Mouse (Mus musculus) thymus, adult 18-20 months (tissue): ENCODE measurements around the gene Vat1l.
A peak's percentile ranks its signal among the peaks of the same experiment; 100 is the strongest.

Experiments
- DNase-seq, 2 experiments: peaks; one replicate each; pipeline ENCODE4 v3.0.0; 2022; ENCODE audit warnings: mixed read lengths in 2 of 2

Vat1l gene

DNA sequence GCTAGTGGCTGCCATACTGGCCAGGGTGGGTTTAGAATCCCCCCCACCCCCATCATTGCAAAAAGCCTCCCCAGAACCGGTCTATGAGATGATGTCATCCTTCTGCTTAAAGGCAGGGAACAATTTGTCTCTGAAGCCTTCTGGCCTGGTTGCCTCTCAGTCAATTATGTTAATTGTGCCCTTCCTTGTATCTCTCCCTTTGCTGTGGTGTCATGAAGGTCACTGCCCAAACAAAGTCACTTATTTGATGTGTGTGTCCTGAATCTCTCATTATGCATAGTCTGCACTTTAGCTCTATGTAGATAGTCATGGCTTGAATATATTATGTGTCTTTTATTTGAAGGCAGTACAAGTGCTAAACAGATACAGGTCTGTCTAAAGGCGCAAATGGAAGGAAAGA lies 92.8 kb downstream of the Vat1l start:
- DNase-seq, result no peak

DNA sequence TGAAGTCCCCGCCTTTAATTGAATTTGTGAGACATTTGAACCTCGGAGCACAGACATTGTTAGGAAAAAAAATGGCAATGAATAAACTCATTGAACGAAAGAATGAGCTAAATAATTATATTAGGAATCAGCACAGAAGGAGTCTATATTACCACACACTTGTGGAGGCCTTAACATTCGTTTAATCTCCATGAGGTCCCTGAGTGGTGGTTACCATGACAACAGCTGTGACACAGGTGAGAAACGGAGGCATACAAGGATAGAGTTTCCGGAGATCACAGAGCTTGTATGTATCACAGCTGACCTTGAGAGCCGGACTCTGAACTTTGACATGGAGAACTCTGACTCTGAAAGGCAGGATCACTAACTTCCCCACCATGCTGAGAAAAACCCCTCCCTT lies 94.7 kb downstream of the Vat1l start:
- DNase-seq, result no peak

DNA sequence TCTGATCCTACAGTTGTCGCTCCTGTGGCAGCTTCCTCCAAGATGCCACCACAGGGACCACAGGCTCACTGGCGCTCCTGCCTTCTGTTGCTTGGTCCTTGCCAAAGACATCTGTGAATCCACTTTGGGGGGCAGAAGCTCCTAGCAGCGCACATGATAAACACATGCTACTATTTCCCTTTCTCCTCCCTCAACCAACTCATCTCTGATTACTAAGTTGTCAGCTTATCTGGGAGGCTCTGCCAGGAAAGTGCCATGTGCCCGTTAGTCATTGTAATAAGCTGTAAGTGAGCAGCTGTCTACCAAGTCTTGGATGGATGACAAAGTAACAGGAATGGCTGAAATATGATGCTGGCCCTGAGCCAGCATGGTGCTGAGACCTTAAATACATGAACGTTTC lies 100.9 kb downstream of the Vat1l start:
- no peak for DNase-seq

DNA sequence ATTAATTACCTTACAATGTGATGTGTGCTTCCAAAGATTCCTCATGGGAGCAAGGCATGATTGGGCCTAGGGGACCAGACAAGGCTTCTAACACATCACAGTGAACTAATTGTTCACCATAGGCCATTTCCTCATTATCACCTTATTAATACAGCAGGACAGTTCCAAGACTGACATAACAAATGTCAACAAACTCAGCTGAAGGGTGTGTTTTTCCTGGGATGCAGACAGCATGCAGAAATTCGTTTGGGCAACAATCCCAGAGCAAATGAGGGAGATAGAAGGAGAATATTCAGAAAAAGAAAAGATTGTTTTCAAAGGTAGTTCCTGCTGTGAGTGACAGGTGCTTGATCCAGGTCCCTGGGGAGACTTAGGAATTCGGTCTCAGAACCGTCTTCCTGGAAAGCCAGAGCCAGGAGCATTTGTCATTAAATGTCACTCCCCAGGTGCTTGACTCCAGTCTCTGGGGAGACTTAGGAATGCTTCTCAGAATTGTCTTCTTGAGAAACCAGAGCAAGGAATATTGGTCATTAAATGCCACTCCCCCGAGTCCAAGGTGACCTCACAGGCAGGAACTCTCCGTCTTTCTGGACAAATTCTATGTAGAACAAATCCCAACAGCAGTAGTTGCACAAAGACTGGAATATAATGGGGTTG lies 109.4 kb downstream of the Vat1l start:
- DNase-seq, result no peak

DNA sequence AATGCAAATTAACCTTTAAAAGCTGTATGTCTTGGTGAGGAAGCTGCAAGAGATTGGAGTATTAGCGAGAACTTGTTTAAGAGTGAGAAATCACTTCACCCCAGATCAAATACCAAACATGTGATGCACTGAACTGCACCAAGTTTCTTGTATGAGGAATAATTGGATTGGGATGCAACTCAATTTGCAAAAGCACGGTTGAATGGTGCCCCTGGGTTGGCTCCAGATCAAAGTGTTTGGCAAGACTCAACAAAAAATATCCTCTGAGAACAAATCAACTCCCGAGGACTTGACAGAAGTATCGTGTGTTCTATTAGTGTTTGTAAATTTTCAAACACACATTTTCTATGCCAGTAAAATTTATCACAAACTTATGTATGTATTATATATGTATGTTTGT lies 112.7 kb downstream of the Vat1l start:
- no peak for DNase-seq

DNA sequence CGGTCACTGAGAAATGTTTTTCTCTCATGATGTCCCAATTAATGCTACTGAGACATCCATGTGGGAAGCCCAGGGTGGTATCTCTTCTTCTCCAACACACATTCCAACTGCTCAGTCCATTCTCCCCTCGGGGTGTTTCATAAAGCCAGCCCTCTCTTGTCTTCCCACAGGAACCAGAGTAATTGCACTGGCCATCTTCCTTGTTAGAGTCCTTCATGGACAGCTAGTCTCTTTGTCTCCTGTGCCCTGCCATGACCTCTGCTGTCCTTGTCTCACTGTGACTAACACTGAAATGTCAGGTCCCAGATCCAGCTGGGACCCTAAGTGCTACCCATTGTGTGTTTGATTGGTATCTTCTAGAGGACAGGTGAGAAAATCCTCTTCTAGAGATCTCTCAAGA lies 116.7 kb downstream of the Vat1l start:
- no peak for DNase-seq

DNA sequence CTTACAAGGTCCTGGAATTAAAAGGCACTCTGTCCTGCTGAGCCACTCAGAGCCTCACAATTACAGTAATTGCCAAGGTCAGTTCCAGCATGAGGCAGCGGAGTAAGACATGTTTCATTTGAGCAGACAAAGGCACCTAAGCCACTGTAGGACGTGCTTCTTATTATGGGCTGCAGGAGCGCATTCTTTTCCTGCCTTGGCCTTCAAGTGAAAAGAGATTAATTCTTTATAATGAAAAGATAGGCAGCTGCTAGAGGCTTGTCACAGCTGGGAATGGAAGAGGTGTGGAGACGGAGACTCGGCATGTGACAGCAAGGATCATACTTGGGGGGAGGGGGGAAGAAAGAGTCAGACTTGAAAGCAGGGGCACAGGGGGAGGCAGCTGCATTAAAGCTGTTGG lies 126.5 kb downstream of the Vat1l start:
- DNase-seq, result no peak

DNA sequence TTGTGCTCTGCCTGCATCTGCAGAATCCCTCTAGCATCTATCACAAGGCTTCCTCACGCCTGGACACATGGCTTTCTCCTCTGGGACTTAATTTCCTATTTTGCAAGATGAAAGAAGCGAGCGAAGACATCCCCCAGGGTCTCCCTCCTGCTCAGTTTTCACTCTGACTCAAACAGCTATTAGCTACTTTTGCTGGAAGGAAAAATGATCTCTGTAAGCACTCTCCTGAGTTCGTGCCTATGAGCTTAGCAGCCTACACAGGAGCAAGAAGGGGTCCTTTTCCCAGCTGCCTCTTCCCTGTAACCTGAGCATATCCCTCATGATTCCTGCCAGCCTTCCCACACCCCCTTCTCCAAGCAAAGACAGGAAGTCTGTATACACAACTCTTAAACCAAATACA lies 127.5 kb downstream of the Vat1l start:
- no peak for DNase-seq

DNA sequence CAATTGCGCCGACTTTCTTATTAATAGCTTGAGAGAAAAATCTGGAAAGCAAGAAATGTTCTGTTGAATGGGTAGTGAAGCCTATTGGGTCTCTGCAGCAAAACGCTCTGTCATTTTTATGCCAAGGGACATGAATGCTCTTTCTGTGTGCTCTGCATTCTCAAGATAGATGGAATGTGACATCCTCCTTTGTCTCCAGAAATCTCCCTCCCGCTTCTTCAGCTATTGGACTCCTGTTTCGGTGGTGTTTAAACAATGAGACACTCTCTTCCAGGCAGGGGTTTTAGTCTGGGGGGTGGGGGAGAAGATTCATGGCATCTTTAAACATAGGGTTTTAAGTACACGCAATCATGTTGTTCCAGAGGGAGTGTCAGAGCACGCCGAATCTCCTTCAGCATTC lies 130.3 kb downstream of the Vat1l start:
- DNase-seq, result no peak

DNA sequence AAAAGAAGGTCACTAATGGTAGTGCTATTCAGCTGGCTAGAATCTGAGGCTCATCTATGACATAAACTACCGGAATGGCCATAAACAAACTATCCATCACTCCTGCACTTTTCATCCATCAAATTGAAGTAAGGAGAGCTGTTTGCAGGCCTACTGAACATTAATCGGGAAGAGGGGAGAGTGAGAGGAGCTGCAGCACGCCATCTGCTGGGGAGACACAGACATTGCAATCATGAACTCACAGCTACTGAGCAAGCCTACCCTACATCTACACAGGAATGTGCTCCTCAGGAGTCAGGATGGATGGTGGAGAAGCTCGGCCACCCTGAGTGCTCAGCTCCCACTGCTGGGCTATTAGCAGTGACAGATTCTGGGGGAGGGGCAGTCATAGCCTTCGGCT lies 136.9 kb downstream of the Vat1l start:
- DNase-seq, result no peak

DNA sequence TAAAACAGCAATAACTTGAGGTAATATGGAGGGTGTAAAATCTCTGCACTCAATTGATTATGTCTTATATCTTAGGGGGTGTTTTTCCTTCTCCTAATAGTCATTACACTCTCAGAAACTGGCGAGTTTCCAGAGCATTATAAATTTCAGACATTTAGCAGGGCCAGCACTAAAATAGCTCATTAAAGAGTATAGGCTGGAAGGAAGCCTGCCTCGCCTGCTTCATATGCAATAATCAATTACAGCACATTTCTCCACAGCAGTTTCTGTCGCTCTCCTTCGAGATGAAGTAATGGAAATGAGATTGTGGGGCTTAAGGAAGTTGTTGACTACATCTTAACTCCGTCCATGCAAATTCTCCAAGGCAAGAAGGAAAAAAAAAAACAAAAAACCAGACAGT lies 139.4 kb downstream of the Vat1l start:
- no peak for DNase-seq

DNA sequence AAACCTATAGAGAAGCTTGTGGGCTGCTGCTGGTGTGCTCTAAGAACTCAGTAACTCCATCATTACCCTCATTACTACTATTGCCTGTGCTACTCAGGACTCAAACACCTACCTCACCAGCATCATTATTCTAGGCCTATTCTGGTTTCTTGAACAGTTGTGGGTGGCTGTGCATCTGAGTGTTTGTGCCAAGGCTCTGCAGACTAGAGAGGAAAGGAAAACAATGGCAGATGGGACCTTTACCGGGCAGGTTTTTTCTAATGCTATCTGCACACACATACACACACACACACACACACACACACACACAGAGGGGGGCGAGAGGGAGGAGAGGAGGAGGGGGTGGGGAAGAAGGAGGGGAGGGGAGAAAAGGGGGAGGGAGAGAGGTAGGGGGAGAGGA lies 140.6 kb downstream of the Vat1l start:
- no peak for DNase-seq

DNA sequence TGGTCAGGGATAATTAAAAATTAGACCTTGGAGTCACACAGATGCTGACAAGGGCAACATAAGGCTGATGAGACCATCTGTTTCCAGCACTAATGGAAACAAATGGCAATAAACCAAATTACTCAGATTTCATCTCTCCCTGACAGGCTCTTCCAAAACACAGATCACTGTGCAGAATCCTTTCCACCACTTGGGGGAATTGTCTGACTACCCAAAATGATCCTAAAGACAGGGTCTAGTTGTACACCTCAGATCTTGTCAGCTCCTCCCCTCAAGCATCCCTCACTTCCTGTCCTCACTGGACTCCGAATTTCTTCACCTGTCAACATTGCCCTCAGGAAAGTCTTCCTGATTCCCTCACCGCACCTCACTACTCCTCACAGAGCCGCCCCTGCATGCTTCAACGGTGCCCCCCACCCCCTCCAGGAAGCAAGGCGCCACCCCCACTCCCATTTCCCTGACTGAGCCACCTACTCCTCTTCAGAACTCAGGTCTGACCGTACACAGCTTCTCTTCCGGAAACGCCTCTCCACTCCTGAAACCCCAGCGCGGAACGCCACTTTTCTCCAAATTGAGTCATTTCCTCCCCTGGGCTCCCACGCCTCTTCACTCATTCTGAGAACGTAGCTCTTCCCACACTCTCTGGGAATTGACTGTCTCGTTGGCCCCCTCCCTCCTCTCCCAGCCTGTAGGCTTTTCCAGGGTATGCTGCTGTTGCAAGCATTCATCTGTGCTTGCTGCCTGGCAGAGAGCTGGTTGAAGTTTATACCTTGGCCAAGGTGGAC lies 146.4 kb downstream of the Vat1l start:
- peak in 1 of 2 experiments; percentile 3 for DNase-seq

DNA sequence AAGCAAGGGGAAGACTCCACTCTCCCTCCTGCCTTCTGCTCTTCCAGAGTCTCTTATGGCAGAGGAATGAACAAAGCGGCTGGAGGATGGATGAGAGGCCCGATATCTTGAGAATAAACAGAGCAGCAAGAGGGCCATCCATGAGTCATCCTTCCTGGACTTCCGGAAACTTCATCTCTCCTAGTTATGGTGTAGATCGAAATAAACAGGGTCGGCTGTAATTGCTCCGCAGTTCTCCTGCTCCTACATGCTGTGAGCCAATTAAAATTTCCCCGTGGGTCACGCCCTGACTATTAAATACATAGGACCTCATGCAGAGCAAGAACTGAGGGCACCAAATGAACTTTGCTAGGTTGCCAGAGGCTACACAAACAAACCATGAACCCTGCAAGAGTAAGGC lies 155.1 kb downstream of the Vat1l start:
- no peak for DNase-seq

DNA sequence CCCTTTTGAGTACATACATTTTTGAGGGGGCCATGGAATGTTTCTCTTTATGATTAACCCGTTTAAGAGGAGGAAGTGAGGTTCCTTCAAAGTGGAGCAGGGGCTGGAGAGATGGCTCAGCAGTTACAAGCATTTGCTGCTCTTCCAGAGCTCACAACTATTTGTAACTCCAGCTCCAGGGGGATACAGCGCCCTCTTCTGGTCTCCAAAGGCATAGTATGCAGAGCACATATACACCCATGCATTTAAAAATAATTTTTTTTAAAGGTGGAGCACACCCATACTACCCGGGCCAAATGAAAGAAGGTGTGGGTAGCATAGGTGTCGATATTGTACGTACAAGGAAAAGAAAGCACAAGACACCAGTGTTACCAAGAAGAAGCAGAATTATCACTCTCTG lies 157.8 kb downstream of the Vat1l start:
- DNase-seq, result no peak

DNA sequence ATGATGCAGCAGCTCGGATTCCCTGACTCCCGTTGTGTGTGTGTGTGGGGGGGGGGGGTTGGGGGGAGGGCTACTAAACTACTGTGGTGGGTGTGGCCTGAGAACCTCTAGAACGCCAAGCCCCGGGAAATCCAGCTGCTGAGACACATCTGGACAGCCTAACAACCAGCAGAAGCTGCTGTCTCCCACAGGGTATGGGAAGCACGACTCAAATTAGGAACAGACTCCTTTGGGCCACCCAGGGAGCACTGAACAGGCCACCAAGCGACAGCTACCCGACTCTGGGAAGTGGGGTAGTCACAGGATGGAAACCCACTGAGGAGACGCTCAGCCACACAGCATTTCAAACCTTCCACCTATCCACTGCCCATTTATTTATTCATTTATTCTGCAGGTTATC lies 158.2 kb downstream of the Vat1l start:
- no peak for DNase-seq

DNA sequence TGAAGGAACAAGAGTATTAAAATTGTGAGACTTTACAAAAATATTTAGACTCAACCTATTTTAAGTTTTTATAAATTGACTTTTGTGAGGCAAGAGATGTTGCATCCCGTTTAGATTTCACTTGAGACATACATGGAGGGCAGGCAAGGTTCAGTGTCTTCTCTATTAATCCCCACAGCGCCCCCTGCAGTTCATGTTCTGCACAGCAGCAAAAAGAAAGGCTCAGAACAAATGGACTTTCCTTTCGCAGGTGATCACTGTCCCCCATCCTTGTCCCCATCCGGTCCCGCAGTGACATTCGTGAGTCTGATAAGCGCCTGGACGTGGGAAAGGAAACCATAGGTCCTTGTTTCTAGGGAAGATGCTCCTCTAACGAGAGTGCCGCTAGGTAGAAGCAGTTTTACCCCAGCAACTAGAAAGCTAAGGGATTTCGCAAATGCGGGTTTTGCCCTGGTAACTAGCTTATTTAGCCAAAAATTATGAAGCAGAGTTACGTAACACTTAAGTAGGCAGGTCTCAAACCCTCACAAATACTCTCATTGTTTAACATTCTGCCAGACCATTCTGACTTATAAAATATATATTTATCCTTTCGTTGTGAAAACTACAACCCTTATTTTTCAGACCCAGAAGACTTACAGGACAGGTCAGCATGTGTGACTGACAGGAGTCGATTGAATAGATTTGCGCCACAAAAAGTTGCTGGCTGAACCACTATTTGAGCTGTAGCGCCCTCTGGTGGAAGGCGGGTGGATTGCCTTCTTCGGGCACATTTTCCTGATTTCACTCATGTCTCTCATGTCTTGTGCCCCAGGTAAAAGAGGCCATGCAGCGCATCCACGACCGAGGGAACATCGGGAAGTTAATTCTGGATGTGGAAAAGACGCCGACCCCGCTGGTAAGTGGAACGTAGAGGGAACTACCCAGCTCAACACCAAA lies 163.9 kb downstream of the Vat1l start:
- DNase-seq, result peak; percentile 5 to 10

DNA sequence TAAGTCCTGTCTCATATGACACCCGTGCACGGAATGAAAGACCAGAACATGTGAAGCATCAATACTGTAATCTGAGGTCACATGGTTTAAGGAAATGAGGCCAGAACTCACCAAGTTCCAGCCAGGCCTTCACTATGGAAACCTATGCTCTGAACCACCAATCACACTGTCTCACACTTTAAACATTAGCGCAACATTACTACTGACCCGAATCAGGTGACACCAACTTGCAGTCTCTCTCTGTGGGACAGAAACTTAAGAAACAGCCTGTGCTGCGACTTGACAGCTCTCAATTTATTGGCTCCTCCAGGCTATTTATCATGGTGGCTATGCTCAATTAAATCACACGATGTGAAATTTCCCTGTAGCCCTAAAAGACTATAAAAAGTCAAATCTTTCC lies 169.0 kb downstream of the Vat1l start:
- no peak for DNase-seq

DNA sequence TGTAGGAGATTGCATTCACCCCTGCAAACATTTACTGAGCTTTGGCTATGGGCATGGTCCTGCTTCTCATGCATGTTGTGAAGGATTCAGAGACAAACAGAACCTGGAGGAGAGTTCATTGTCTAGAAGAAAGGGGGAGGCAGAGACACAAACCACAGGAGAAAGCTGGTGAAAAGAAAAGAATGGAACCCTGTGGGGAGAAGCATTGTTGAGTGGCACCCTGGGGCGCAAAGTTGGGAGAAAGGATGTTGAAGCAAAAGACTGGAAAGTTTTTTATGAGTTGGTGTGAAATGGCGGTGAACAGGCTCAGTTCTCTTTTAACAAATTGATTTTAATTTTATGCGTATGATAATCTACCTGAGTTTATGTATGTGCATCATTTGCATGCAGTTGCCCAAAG lies 178.8 kb downstream of the Vat1l start:
- DNase-seq, result no peak

DNA sequence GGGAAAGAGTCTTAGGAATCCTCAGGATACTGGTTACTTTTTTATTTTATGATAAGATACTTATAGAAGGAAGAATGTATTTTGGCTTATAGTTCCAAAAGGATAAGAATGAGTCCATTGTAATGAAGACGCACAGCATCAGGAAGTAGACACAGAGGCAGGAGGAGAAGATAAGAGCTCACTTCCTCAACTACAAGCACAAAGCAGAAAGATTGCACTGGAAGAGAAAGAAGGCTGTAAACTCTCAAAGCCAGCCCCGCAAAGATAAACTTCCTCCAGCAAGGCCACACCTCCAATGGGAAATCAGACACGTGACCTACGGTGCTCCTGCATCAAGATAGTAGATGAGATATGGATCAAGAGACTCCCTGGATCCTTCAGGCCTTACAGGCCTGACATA lies 182.1 kb downstream of the Vat1l start:
- DNase-seq, result no peak

DNA sequence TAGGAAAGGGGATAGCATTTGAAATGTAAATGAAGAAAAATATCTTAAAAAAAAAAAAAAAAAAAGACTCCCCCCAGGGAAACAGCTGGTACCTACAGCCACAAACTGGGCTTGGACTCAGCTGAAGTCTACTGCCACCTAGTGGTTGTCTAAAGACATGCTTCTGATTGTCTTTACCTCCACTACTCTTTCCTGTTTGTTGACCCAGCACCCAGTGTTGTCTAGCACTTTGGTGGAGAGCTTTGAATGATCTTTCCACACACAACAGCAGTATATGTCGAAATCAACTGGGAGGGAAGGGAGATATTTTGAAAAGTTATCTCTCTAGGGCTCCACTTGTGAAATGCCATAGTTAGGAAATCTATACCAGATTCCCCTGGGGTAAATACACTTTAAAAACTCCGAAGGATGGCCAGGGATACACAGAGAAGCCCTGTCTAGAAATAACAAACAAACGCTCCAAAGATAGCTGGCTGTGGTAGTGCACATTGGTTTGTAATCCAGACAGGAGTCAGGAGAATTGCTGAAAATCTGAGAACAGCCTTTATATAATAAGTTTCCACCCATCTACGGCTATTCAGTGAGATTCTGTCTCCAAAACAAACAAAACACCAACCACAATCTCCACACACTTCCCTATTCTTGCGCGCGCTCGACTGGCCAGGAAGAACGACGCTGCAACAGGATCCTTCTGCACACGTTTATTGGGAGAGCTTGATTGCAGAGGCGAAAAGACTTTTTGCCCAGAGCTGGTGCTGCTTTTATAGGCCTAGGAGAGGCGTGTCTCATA lies 185.2 kb downstream of the Vat1l start:
- DNase-seq, result no peak

DNA sequence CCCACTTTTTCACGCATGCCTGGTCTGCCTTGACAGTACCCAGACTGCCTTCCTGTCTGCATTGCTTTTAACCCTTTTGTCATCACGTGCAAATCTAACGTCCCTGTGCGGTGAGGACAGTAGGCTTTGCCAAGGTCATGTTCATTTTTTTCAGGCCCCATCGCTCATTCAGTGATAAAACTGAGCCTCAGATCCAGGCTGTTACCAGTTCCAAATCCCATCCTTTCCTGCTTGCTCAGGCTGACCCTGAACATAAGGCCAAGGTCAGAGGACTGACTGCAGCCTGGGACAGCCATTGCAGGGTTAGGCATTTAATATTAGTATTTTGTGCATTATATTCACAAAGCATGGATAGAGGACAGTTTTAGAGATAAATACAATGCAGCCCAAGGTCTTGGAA lies 192.9 kb downstream of the Vat1l start:
- DNase-seq, result no peak

DNA sequence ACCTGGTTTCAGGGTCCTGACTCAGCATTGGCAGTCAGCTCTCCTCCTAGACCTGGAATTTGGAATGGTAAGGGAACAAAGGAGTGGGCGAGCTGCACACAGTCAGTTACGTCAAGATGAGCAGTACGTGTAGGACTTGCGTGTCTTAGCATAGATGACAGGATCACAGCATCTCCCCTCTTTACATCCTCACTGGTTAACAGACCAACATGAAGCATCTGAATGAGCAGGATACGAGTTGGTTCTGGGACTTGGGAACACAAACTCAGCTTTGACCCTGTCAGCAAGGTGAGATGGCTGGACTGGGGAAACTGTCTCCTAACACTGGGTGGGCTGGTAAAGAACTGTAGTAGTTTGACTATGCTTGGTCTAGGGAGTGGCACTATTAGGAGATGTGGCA lies 193.9 kb downstream of the Vat1l start:
- no peak for DNase-seq
